Mouse (Mus musculus) layer of hippocampus, postnatal 36 days (tissue): ENCODE results near the gene Gpr171. TPM values are rescaled to one million over a fixed set of nuclear protein-coding genes. Genes with fewer than 3 reads are reported as not detected.
"Not testable (repeated sequence)": the region's sequence is repeated elsewhere in the genome, so short reads cannot be mapped to it uniquely, and the experiment has no call there.

Experiments used
- DNase-seq, 2 experiments: peaks; one replicate each; pipeline ENCODE4 v3.0.0; 2022
- total RNA-seq, 2 experiments: library from RNA; stranded (reverse); gene quantifications; 2 replicates each; pipeline ENCODE4 v1.2.3; 2021

Gpr171 gene
- total RNA-seq, 2 experiments from 2014 or later: not detected

DNA sequence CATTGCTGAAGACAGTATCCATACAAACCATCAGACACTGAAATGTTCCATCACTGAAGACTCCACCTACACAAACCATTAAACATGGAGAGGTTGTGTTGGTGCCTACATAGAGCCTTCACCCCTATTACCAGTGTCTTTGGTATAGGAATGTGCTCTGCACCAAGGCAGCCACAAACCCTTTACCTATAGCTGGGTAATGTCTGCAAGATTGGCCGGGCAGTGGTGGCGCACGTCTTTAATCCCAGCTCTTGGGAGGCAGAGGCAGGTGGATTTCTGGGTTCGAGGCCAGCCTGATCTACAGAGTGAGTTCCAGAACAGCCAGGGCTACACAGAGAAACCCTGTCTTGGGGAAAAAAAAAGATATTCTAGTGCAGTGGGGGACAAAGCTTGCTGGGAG lies 11.7 kb upstream of the Gpr171 start:
- DNase-seq: not testable (repeated sequence)

DNA sequence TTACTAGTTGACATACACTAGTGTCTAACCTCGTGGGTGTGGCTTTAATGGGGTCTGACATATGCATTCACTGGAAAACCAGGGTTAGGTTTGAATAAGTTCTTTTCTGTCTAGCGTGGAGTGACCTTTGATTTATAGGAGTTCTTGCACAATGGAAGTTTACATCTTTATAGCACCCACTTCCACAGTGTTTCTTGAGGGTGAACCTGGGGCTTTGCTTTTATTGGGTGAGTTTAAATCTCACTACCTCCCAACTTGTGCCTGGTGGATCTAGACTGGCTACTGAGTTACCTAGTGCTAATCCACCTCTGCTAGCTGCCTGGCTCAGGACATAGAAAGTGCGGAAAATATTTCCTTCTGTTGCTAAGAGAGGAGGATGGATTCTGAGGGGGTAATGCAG lies 10.3 kb upstream of the Gpr171 start:
- DNase-seq: no peak

DNA sequence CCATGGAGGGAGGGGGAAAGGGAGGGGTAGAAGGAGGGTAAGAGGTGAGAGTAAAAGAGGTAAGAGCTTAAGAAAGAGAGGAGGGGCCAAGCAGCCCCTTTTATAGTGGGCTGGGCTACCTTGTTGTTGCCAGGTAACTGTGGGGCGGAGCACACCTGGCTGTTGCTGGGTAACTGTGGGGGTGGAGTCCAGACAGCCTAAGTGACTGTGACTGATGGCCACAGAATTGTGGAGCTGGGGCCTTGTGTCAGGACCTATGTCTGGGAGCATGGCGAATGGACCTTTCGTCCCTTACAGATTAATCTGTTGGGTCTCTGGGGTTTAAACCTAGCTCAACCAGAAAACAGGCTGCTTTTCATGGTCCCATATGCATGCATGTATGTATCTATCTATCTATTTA lies 8.2 kb upstream of the Gpr171 start:
- not testable (repeated sequence) for DNase-seq

DNA sequence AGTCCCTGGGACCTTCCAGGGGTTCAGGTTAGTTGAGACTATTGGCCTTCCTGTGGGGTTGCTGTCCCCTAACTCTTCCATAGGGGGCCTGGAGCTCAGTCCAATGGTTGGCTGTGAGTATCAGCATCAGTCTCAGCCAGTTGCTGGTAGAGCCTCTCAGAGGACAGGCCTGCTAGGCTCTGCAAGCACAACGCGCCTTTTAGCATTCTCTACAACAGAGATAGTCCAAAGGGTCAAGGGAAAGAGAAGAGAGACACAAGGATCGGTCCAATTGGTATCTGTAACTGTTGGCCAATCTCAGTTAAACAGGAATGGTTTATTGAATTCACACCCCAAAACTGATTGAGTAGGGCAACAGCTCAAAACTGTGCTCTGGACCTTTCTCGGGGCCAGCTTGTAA lies 5.8 kb upstream of the Gpr171 start:
- DNase-seq: no peak

GRCm38 (mm10) chr3:59104462-59104861 lies 2.8 kb upstream of the Gpr171 start:
- no peak for DNase-seq

GRCm38 (mm10) chr3:59102146-59102545 lies 525 bp upstream of the Gpr171 start:
- no peak for DNase-seq

DNA sequence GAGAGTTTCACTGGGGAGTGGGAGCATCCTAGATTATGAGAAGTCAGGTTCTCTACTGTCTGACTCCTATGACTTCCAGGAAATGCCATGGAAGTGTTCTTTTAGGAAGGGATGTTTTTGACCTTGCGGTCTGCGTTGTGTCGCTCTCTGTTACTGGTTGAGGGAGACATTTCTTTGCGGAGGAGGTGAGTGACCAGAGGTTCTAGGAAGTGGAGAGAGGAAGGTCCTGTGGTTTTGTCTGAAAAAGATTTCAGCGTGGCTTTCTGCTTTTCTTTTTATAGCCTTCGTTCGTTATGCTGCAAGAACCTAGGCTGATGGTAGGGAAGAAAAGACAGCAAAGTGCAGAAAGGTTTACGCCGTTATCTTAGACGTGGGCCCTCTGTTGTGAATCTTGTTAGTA lies 3.1 kb downstream of the Gpr171 start:
- no peak for DNase-seq

GRCm38 (mm10) chr3:59097421-59097820 lies 4.2 kb downstream of the Gpr171 start:
- no peak for DNase-seq

DNA sequence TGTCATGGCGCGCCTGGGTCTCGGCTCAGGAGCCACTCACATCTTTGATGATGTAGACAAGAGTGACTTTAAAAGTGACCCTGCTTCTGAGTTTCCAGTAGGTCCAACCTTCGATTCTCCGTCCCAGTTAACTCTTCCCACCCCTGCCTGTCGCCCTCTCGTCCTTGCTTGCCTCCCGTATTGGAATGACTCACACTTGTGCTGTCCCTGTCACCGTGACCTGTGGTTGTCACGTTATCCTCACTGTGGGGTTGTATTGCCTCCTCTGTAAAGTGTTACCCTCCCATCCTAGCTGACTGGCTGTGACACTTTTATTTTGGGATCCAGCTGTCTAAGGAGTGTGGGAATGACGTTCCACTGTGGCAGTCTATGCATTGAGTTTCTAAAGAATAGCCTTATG lies 8.9 kb downstream of the Gpr171 start:
- DNase-seq: no peak

- no peak for DNase-seq
Observed at GRCm38 (mm10) chr3:59080919-59081318, 20.7 kb downstream of the Gpr171 start.

DNA sequence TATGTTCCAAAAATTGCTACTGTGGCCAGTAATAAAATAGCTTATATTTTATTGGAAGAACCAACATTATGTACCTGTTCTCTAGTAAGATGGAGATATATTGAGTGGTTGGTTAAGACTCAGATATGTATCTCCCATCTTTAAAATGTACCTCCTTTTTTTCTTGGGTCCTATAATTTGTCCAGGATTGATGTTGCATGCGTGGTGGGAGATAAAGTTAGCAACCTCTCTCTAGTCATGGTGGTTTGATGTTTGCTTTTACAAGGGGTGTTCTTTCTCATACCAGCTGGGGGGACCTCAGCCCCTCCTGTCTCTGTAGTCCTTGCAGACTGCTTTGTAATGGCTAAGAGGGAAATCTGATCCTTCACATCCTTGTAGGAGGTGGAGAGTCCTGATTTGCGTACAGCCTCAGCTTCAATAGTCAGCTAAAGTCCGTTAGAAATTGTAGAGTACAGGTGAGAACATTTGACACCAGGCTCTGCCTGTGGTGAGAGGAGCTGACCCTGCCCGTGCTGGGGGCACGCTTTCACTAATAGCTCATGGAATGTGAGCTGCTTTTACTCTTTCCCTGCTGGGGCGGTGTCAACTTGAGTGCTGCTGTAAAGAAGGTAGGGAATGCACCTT lies 21.2 kb downstream of the Gpr171 start:
- no peak for DNase-seq

DNA sequence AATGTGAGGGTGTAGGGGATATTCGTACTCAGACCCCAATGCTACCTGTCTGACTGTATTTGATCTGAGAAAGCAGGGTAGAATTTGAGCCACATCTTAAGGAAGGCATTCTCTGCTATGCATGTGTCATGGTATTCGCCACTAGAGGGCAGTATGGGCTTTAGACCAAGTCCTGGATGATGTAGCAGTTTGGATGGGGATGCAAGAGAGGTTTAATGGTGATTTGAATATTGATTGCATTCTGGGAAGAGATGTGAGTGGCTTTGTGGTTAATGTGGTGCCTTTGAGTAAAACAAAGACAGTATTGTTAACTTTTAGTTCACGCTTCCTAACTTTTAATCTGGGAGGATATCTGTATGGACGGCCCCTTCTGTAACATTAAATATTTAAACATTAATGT lies 22.3 kb downstream of the Gpr171 start:
- no peak for DNase-seq

GRCm38 (mm10) chr3:59078585-59078984 lies 23.0 kb downstream of the Gpr171 start:
- DNase-seq: no peak

DNA sequence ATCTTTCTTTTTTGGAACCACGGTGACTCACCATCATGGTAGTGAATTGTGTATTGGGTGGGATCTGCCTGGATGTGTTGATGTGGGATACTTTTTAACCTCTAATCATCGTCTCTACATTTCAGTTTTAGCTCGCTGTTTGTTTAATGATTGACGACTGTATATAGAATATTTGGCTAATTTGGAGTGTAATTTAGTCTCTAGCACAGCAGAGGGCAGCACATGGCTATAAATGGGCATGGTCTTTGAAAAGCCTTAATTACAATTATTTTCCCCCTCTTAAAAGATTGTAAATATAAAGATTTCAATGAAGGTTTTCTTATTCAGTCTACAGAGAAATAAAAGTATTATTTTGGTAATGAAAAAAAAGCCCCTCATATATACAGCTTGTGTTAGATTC lies 24.3 kb downstream of the Gpr171 start:
- DNase-seq: no peak

GRCm38 (mm10) chr3:59069071-59069470 lies 32.5 kb downstream of the Gpr171 start:
- DNase-seq: not testable (repeated sequence)

DNA sequence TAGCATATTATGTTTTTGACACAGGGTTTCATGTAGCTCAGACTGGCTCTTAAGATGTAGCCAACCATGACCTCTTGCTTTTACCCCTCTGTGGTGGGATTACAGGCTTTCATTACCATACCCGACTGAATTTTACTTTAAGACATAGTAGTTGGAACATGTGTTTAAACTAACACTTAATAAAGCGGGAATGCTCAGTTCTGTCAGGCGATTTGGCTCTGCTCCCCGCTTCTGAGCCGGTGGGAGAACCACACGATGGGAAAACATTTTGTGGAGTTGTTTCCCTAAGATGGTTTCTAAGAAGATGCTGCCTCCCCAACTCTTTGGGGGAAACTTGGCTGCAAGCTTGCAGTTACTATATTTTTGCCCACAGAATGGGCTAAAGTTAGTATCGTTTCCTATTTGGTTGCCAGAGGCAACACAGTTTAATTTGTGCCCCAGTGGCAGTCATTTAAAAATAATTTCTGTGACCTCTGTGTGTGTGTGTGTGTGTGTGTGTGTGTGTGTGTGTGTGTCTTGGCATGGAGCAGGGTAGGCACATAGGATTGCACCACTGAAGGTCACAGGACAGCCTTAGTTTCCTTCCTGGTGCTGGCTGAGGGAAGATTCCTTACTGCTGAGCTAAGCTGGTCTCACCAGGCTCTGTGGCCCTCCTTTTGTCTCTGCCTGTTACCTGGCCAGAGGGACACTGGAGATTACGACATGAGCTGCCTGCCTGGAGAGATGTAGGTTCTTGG lies 34.9 kb downstream of the Gpr171 start:
- DNase-seq: no peak

GRCm38 (mm10) chr3:59065937-59066336 lies 35.7 kb downstream of the Gpr171 start:
- DNase-seq: no peak

- no peak for DNase-seq
Observed at GRCm38 (mm10) chr3:59063431-59063830, 38.2 kb downstream of the Gpr171 start.

DNA sequence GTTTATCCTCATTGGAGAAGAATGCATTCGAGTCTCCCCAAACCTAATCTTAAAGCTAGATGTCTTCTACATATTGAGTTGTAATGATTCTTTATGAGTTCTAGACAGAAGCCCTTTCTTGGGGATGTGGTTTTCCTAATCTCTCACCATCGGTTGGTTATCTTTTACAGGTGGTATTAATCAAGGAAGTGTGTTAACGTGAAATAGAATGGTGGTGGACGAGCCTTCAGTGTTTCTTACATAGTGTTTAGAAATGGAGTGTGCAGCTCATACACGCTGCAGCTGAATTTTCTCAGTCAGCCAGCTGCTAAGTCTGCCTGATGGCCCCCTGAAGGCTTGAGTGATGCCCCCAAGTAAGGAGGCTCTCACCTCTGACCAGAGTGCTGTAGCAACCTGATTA lies 39.5 kb downstream of the Gpr171 start:
- no peak for DNase-seq

- DNase-seq: no peak
Observed at GRCm38 (mm10) chr3:59060131-59060530, 41.5 kb downstream of the Gpr171 start.

- peak; percentile 57 to 70 for DNase-seq
Observed at GRCm38 (mm10) chr3:59059022-59059541, 42.5 kb downstream of the Gpr171 start.

GRCm38 (mm10) chr3:59054834-59055535 lies 46.6 kb downstream of the Gpr171 start:
- DNase-seq: no peak
